Mouse (Mus musculus) splenic B cell, adult 2 months (primary cell): Measurements from ENCODE around the gene Immp2l.

Source experiments
- DNase-seq: peaks from one replicate; pipeline ENCODE4 v3.0.0-alpha.2; 2011; ENCODE audit warnings: low read depth, low spot score
- H3K27me3 ChIP-seq: 2 replicates; pipeline ENCODE4 v1.6.1; 2012; ENCODE audit warnings: mild to moderate bottlenecking, low read length, moderate library complexity, mixed read lengths; ENCODE audit not compliant: control insufficient read depth, poor library complexity, insufficient read depth, severe bottlenecking
- H3K36me3 ChIP-seq: 2 replicates; pipeline ENCODE4 v1.6.1; 2012; ENCODE audit warnings: mild to moderate bottlenecking, low read length, moderate library complexity, mixed read lengths; ENCODE audit not compliant: control insufficient read depth, poor library complexity, insufficient read depth, severe bottlenecking

Immp2l gene

DNA sequence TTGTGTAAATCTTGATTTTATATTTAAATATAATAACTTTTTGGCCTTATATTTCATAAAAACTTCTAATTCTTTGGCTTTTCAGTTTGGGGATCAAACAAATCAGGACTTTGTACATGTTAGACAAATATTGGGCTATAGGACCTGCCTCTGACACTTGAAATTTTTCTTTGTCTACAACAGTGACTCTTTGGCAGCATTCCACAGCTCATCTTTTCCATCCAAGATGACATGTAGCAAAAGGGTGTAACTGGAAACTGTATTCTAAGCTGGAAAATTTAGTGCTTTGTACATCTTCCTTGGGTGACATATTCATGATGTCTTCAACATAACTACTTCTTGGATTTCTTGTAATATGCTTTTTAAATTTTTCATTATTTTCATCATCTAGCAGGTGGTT lies 404.9 kb downstream of the Immp2l start:
- H3K36me3 ChIP-seq = no peaks in the 10 kb centered on the region
- DNase-seq = no peak
- no peaks in the 10 kb centered on the region for H3K27me3 ChIP-seq

DNA sequence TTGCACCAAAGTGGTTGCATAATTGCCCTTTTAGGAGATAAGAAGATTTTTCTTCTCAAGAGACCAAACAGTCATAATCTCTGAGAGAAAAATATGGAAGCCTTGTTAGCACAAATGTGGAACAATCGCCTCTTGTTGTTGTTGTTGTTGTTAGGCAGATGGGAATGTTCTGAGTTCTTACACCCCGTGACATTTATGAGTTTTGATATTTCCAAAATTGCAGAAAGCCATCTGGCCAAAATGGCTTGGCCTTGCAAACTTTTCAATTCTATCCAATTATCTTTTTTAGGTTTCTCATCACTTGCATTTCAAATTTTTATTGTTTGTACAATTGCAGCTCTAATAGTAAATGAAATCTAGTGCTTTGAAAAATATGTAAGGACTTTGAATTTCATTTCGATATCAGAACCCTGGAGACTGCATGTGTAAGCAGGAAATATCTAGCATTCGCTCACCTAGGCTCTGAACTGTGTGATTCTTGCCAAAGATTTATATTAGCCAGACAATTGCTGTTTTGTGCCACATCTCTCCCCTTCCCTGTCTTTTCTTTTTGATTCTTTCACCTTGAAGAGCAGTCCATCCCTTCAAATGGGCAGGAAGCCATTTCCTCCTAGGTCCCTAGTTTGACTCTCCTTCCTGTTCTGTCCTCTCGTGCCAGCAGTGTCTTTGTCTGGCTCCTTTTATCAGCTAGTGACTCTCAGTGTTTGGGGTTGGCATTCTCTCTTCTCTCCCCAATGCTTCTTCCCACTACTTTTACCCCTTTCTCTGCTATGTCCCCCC lies 412.5 kb downstream of the Immp2l start:
- no peak for DNase-seq
- H3K27me3 ChIP-seq = no peaks in the 10 kb centered on the region
- H3K36me3 ChIP-seq = no peaks in the 10 kb centered on the region

DNA sequence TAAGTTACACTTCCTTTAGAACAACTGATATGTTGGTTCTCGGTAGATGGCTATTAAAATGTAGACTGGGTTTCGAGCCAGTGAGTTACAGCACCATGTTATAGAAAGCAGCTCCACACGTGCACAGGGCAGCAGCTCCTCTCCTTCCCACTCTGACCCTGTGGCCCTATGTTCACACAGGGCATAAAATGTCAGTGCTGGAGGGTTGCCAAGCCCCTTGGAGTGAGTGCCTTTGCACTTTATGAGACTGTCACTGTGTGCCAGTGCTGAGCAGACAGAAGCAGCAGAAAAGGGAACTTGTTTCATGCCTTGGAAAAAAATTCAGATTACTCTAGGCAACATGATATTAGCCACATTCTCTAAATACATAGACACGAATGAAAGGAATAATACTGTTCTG lies 414.6 kb downstream of the Immp2l start:
- Histone ChIP-seq H3K36me3 (no peaks in the 10 kb centered on the region), H3K27me3 (no peaks in the 10 kb centered on the region)
- peak; percentile 1 for DNase-seq

DNA sequence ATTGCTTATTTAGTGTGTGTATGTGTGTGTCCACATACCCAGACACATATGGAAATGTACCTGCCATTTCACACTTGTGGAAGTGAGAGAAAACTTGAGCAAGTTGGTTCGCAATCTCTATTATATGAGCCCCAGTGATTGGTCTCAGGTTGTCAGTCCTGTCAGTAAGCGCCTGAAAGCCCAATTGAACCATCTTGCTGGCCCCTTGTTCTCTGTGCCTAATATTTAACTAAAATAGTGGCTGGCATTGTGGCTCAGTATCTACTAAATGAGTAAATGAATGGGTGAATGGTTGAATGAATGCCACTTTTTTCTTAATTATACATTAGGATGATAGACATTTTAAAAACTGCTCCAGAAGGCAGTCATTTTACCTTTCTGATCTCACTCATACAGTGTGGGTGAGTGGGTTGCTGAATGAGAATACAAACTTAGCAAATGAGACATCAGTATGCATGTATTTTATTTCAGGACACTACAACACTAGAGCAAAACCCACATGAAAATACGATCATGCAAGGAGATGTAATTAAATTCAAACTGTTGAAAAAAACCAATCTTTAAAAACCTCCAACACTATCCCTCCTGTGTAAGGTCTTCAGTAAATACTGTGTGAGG lies 444.6 kb downstream of the Immp2l start:
- DNase-seq = no peak
- no peaks in the 10 kb centered on the region for H3K36me3 ChIP-seq
- H3K27me3 ChIP-seq = no peaks in the 10 kb centered on the region

DNA sequence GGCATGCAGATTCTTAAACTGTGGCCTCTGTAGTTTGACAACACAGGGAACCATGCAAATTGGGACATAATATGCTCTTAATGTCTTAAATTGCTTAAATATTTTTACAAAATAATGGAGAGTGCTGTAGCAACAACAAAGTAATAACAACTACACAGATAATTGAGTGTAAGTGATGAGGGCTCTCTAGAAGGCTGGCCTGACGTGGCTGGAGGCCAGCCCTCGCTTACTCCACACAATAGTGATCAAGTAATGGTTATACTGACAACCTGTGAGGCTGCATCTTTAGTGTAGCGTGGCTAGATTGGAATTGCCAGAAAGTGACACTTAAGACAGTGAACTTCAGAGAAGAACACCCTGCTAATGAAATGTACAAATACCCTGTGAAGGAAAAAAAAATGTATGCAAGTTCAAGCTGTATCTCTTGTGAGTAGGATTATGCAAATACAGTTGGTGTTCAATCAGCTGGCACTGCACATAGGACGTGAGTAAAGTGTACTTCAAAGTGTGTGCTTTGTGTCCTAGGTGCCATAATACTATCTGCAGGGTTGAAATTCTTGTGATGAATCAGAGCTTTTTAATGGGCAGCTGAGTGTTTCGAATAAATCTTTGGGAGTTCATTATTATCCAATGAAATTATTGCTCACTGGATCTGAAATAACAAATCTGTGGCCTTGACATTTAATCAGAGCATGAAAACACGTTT lies 445.4 kb downstream of the Immp2l start:
- Histone ChIP-seq H3K36me3 (no peaks in the 10 kb centered on the region), H3K27me3 (no peaks in the 10 kb centered on the region)
- DNase-seq = no peak

DNA sequence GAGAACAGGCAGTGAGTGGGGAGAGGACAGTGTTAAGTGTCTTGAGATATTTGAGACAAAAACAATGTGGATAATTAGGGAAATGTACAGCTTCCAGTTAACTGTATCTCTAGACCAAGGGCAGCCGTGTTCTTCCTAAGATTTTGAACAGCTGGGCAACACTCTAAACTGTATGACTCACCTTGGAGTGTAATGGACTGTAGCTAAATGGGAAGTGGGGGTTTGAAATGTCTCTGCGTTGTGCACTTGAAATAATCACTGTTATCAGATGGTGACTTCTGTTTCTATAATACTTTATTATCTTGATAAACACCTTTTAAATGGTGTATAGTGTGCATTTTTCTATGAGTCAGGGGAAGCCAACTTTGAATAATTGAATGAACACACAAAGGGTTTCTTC lies 457.6 kb downstream of the Immp2l start:
- no peak for DNase-seq
- Histone ChIP-seq H3K27me3 (no peaks in the 10 kb centered on the region), H3K36me3 (no peaks in the 10 kb centered on the region)

DNA sequence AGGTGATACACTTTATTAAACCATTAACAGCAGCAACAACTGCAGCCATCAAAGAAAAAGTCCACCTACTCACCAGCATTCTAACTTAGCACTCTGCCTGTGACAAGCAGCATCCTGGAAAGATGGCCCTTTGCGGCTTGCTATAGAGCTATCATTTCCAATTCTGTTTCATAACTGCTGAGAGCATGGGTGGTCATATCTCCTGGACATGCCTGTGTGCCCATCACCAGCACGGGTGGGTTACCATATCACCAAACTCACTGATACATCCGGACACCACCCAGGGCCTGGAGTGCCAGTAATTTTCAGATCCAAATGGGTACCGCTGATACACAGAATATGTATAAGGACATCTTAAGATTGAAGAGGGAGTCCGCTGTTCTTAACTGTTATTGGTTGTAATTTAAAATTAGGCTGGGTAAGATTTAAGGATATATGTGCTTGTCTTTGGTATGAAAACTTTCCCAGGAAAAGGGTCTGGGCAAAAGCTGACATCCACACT lies 459.3 kb downstream of the Immp2l start:
- no peak for DNase-seq
- no peaks in the 10 kb centered on the region for H3K27me3 ChIP-seq

DNA sequence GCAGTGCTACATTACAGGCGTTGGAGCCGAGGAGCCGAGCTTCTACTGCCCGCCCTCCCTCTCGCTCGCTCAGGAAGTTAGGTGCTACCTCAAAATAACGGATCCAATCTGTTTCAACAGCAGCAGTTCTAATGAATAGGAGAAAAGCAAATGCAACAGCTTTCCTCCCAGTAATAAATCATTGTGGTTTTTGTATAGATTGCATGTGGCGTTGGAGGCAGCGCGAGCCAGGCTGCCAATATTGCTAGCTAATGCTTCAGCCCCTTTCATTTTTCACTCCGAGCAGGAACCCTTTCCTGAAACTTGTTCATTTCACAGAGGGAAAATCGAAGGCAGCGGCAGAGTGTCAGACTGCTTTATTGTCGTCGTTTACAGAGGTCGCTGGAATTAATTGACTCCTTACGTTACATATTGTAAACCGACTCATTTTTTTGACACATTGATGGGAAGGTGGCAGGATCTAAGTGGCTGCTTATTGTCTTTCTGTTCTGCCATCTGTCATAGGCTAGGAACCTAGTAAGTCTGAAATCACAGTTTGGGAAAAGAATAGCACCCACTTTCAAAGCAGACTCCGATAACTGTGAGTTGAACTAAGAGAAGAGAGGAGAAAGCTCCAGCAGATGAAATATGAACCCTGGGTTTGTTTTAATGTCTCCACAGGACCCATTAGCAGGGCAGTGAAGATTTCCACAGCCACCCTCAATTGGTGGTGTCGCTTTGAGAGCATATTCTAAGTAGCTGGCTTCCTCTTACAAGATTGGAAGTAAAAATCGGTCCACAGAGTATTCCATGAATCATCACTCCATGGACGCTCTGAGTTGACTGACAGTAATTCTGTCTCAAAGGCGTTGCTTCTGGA lies 459.9 kb downstream of the Immp2l start:
- Histone ChIP-seq H3K36me3 (no peaks in the 10 kb centered on the region), H3K27me3 (no peaks in the 10 kb centered on the region)
- DNase-seq = peak; percentile 15

More for the DNA sequence above, 459.3 kb downstream of the Immp2l start:
- no peaks in the 10 kb centered on the region for H3K36me3 ChIP-seq

DNA sequence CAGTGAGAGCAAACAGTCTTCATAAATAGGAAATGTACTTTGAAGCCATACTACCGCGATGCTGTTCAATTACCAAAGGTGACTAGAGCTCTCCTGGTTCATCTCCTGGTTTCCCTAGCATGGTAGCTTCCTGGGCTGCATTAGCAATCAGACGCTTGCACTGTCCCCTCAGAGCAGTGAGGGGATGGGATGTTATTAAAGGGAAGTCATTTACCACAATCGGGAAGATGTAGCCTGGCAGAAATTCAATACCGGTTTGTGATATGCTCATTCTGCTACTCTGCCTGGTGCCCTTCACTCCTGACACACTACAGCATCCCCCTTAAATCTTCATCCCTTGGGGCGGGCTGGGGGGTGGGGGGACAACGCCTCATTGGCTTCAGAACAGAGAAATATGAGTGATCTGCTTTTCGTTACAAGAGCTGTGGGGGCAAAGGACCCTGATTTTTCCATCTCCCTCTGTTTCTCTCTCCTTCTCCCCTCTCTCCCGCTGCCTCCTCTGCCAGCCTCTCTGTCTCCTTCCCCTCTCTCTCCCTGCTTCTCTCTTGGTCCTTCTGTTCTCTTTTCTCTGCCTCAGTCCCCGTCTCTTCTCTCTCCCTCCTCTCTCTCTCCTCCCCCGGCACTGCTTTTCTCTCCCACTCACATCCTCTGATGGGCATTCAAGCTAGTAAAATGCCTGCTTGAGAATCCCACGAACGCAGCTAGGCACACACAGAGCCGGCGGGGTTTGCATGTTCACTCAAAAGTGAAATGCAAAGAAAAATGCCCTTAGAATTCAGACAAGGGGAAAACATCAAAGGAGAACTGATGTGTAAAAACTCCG lies 461.0 kb downstream of the Immp2l start:
- Histone ChIP-seq H3K36me3 (no peaks in the 10 kb centered on the region), H3K27me3 (no peaks in the 10 kb centered on the region)
- peak; percentile 15 for DNase-seq

DNA sequence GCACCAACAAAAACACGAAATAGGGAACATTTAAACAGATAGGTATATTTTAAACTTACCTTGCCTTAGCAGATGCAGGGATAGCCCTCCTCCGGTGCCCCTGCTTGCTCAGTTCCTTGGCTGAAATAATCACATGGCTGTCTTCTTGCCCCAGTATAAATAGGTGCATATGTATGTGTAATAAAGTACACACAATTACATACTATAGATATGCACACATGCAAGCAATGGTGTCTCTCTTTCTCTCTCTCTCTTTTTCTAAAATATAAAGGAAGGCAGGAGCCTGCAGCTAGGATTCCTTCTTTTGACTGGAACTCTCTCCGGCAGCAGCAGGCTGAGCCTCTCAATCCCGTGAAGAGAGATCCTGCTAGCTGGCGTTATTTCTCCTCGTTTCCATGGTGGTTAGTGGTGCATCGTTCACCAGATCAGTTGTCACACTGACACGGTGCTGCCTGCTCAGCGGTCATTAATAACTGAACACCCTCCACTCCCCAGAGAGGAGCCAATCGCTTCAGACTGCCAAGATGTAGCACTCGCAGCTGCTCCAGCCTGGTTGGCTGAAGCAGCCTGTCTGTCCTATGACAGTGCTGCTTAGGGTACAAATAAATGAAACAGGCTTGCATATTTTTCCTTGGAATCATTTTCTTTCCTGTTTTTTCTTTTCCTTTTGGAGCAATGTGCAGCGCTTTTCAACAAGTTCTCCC lies 461.8 kb downstream of the Immp2l start:
- Histone ChIP-seq H3K36me3 (no peaks in the 10 kb centered on the region), H3K27me3 (no peaks in the 10 kb centered on the region)
- peak; percentile 27 for DNase-seq

DNA sequence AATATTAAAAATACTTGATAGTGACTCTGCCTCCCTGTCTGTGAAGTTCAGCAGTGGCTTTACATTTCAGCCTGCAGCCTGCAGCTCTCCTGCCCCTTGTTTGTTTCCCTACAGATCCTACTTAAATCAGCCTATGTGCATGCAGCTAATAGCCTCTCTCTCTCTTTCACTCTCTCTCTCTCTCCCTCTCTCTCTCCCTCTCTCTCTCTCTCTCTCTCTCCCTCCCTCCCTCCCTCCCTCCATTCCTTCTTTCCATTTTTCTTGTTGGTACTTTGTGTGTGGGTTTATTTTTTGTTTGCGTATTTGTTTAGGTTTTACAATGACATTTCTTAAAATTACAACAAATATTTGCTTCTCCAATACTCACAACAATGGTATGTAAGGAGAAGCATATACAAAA lies 462.4 kb downstream of the Immp2l start, which contains the start of gene Lrrn3:
Gene Lrrn3, minus strand, starts transcription at position 101 of the 400 bp plus-strand sequence.
- no peaks in the 10 kb centered on the region for H3K27me3 ChIP-seq
- H3K36me3 ChIP-seq = no peaks in the 10 kb centered on the region
- no peak for DNase-seq

DNA sequence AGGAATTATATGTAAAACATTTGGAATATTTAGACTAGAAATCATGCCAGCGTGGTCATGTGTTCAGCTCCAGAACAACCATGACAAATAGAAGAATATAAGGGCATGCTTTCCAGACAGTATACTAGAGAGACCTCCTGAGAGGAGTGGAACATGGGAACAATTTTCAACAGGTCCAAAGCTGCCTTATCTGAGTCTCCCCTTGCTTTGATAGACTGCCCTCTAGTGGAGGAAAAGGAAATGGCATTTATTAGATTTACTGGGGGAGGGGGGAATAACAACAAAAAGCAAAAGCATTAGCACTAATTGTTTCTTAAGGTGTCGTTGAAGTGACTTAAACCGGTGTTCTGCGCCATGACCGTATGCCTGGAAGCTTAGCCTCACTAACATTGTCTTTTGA lies 463.1 kb downstream of the Immp2l start:
- DNase-seq = peak; percentile 76
- Histone ChIP-seq H3K36me3 (no peaks in the 10 kb centered on the region), H3K27me3 (no peaks in the 10 kb centered on the region)

DNA sequence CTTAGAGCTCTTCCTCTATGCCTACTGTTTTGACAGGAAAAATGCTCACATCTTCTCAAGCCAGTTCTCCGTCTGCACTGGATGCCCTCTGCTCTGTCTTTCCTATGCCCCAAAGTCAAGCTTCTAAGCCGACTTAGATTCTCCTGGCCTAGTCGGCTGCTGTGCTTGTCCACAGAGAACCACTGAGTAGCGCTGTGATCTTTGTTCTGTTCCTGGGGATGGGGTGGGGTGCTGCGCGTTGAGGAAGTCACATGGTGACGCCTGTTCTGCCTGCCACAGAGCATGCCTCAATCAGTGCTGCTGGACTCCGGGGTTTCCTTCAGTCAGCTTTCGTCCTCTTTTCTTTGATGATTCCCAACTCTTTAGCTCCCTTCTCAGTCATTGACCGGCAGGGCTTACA lies 470.7 kb downstream of the Immp2l start:
- Histone ChIP-seq H3K27me3 (no peaks in the 10 kb centered on the region), H3K36me3 (no peaks in the 10 kb centered on the region)
- peak; percentile 45 for DNase-seq
